Mouse (Mus musculus) adrenal gland, postnatal 36 days (tissue): ENCODE results near the gene Pigt. TPM values are rescaled to one million over a fixed set of nuclear protein-coding genes. Genes with fewer than 3 reads are reported as not detected.

Experiments used
- DNase-seq, 2 experiments: peaks; one replicate each; pipeline ENCODE4 v3.0.0; 2021; ENCODE audit warnings: mixed read lengths in 1 of 2
- total RNA-seq, 2 experiments: library from RNA; stranded (reverse); gene quantifications; 2 replicates each; pipeline ENCODE4 v1.2.3; 2021

Pigt gene
- total RNA-seq, 2 experiments from 2014 or later: 74.0 to 98.3 TPM

GRCm38 (mm10) chr2:164520782-164521181, 23.5 kb downstream of the Pigt start:
- peak; percentile 69 to 81 for DNase-seq

- no peak for DNase-seq
Observed at GRCm38 (mm10) chr2:164521841-164522240, 24.5 kb downstream of the Pigt start.

- no peak for DNase-seq
Observed at GRCm38 (mm10) chr2:164522280-164522679, 25.0 kb downstream of the Pigt start.

- no peak for DNase-seq
Observed at GRCm38 (mm10) chr2:164523301-164523773, 26.0 kb downstream of the Pigt start.

- DNase-seq: no peak
Observed at GRCm38 (mm10) chr2:164528557-164528956, 31.2 kb downstream of the Pigt start.

GRCm38 (mm10) chr2:164531169-164531568, 33.8 kb downstream of the Pigt start:
- peak; percentile 66 to 74 for DNase-seq

- DNase-seq: no peak
Observed at GRCm38 (mm10) chr2:164534315-164534714, 37.0 kb downstream of the Pigt start.

GRCm38 (mm10) chr2:164537003-164537402, 39.7 kb downstream of the Pigt start:
- no peak for DNase-seq

- no peak for DNase-seq
Observed at GRCm38 (mm10) chr2:164540652-164541427, 43.5 kb downstream of the Pigt start.

- no peak for DNase-seq
Observed at GRCm38 (mm10) chr2:164542132-164542531, 44.8 kb downstream of the Pigt start.

- no peak for DNase-seq
Observed at GRCm38 (mm10) chr2:164542598-164542997, 45.3 kb downstream of the Pigt start.

GRCm38 (mm10) chr2:164543745-164544144, 46.4 kb downstream of the Pigt start:
- DNase-seq: no peak

- DNase-seq: no peak
Observed at GRCm38 (mm10) chr2:164544454-164545097, 47.3 kb downstream of the Pigt start.

GRCm38 (mm10) chr2:164549338-164549737, 52.0 kb downstream of the Pigt start:
- DNase-seq: no peak

GRCm38 (mm10) chr2:164549963-164550894, 52.9 kb downstream of the Pigt start:
- no peak for DNase-seq

GRCm38 (mm10) chr2:164550895-164551269, 53.6 kb downstream of the Pigt start:
- DNase-seq: no peak

GRCm38 (mm10) chr2:164551502-164551901, 54.2 kb downstream of the Pigt start:
- DNase-seq: no peak

Other genes with a start within 250 kb of the Pigt start
- gene Svs3b, start 240.9 kb upstream of the Pigt start, total RNA-seq: not detected
- not detected for gene Svs4, start 219.1 kb upstream of the Pigt start, total RNA-seq
- gene Svs3a, start 208.3 kb upstream of the Pigt start, total RNA-seq: not detected
- gene Svs6, start 180.8 kb upstream of the Pigt start, total RNA-seq: not detected
- 1 to 10 TPM; 2.7 to 4.3 TPM for gene Svs5, start 164.8 kb upstream of the Pigt start, total RNA-seq
- gene Slpi, start 108.4 kb upstream of the Pigt start, total RNA-seq: 10 to 100 TPM; 17.0 to 18.0 TPM
- gene Rbpjl, start 94.4 kb upstream of the Pigt start, total RNA-seq: not detected
- 1 to 10 TPM in 1 of 2 experiments, under 1 TPM in 1; 0.92 to 1.4 TPM for gene Matn4, start 92.4 kb upstream of the Pigt start, total RNA-seq
- gene Sdc4, start 53.6 kb upstream of the Pigt start, total RNA-seq: 100 to 1,000 TPM; 116 to 144 TPM
- 10 to 100 TPM; 28.3 to 33.2 TPM for gene Sys1, start 40.6 kb upstream of the Pigt start, total RNA-seq
- 1 to 10 TPM; 5.0 to 8.4 TPM for gene Gm20458, start 36.6 kb upstream of the Pigt start, total RNA-seq
- not detected for gene Trp53tg5, start 23.8 kb upstream of the Pigt start, total RNA-seq
- 10 to 100 TPM in 1 of 2 experiments, 1 to 10 TPM in 1; 8.0 to 12.5 TPM for gene Dbndd2, start 11.4 kb upstream of the Pigt start, total RNA-seq
- not detected for gene Wfdc2, start 64.9 kb downstream of the Pigt start, total RNA-seq
- gene Spint3, start 75.9 kb downstream of the Pigt start, total RNA-seq: not detected
- under 1 TPM in 1 of 2 experiments, not detected in 1; 0.40 TPM for gene Wfdc6a, start 87.9 kb downstream of the Pigt start, total RNA-seq
- gene Eppin, start 96.1 kb downstream of the Pigt start, total RNA-seq: not detected
- not detected for gene Wfdc6b, start 116.0 kb downstream of the Pigt start, total RNA-seq
- not detected for gene Wfdc8, start 116.1 kb downstream of the Pigt start, total RNA-seq
- not detected for gene Wfdc16, start 141.3 kb downstream of the Pigt start, total RNA-seq
- not detected for gene Wfdc10, start 158.5 kb downstream of the Pigt start, total RNA-seq
- not detected for gene Wfdc9, start 159.1 kb downstream of the Pigt start, total RNA-seq
- not detected for gene Wfdc11, start 176.6 kb downstream of the Pigt start, total RNA-seq
- gene Wfdc13, start 187.6 kb downstream of the Pigt start, total RNA-seq: not detected
- gene Spint4, start 201.0 kb downstream of the Pigt start, total RNA-seq: not detected
- not detected for gene Spint5, start 217.8 kb downstream of the Pigt start, total RNA-seq
- gene Wfdc3, start 248.4 kb downstream of the Pigt start, total RNA-seq: under 1 TPM; 0.26 to 0.36 TPM
- gene Dnttip1, start 248.5 kb downstream of the Pigt start, total RNA-seq: 10 to 100 TPM; 39.8 to 44.2 TPM